Mouse (Mus musculus): Measurements from ENCODE around the gene Loxl3.

DNA sequence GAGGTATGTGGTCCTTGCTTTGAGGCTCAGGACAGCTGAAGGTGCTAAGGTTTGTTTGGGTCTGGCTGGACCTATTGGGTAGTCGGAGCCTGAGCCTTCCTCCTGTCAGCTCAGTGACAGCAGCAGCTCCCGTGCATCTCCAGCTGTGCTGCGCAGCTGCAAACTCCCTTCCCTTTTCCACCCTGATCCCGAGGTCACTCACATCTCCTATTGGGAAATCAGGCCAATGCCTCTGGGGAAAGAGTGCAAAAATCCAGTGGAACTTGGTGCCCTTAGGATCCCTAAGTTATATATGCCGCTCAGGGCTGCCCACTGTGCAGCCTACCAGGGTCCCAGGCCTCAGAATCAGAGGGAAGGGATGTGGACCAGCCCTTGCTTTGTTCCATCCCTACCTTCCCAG, 49.5 kb downstream of the Loxl3 start:
- TF ChIP-seq EP300 (IDR thresholded peaks at IDR 0.05; ENCODE audit: low read depth), result no peak
- TF ChIP-seq CTCF (IDR thresholded peaks at IDR 0.05; ENCODE audit: low read depth), result no peak
